ENCODE assay signal across 8 mouse cellular contexts in genomic region chr7:64741333-64742307, GRCm38 (mm10).
DNase-seq lines count a peak whose midpoint lies in the region; ATAC-seq lines count a peak whose summit lies in the region.

No protein-coding gene starts in this region.

- peak; percentile 53; the same call in 1 of the 2 replicates for ATAC-seq in intestine, embryonic 16.5 days
- peak; percentile 82 for ATAC-seq in midbrain, embryonic 11.5 days (ENCODE audit: low FRiP score)
- ATAC-seq in erythroblast, adult 5-6 weeks (replicated peaks; ENCODE audit: low FRiP score, poor library complexity, severe bottlenecking) = no peak

- H3K4me1 ChIP-seq in intestine, embryonic 16.5 days (ENCODE audit: control insufficient read depth, insufficient read depth, low read length) = no peaks in the 10 kb centered on the region
- H3K4me1 ChIP-seq in midbrain, embryonic 11.5 days (ENCODE audit: control insufficient read depth, insufficient read depth, low read length) = peaks cover 14% of the 10 kb centered on the region

- intact Hi-C loops in left cerebral cortex, postnatal 10 days (cut with DNase I) = loop anchor here (5.0 to 10.0 kb wide), 4 partner anchors 239 to 987 kb away; partner anchors contain the start of genes Apba2, Mcee and Mphosph10

- no peak overlapping the region for H3K4me2 ChIP-seq in intestine, embryonic 16.5 days (ENCODE audit: low read depth, low read length)
- H3K4me2 ChIP-seq in midbrain, embryonic 11.5 days = no peak overlapping the region

- H3K36me3 ChIP-seq in intestine, embryonic 16.5 days (ENCODE audit: control insufficient read depth, insufficient read depth, low read length) = no peaks in the 10 kb centered on the region
- H3K36me3 ChIP-seq in midbrain, embryonic 11.5 days (ENCODE audit: control insufficient read depth, insufficient read depth, low read length) = 0 out of 2 replicates have a peak, but pooled peaks cover 2% of the 10 kb centered on the region

- no peak overlapping the region for H3K27ac ChIP-seq in intestine, embryonic 16.5 days (ENCODE audit: low read length)
- H3K27ac ChIP-seq in midbrain, embryonic 11.5 days (ENCODE audit: low read depth, low read length) = no peak overlapping the region

- H3K27me3 ChIP-seq in intestine, embryonic 16.5 days (replicated peaks; ENCODE audit: control insufficient read depth, insufficient read depth, low read length) = no peaks in the 10 kb centered on the region
- H3K27me3 ChIP-seq in midbrain, embryonic 11.5 days (ENCODE audit: control insufficient read depth, insufficient read depth, low read length) = peaks cover 3% of the 10 kb centered on the region; the same call in 1 of the 2 replicates

- WGBS in intestine, embryonic 16.5 days = 36% methylated on average over 8 of the region's 8 CpGs
- WGBS in midbrain, embryonic 11.5 days = 31% methylated on average over 8 of the region's 8 CpGs

- peak; percentile 88 for DNase-seq in ZHBTc4 (ENCODE audit: low read depth, low spot score)
- peak; percentile 75 to 87 for DNase-seq in cerebellum, adult 18-20 months
- DNase-seq in forelimb bud, embryonic 11.5 days (ENCODE audit: low read depth, low spot score) = peak; percentile 87
- peak; percentile 88 to 91 for DNase-seq in left cerebral cortex, postnatal 10 days (ENCODE audit: extremely low spot score in 1 of 2, low spot score in 2 of 2)
- peak; percentile 99 for DNase-seq in midbrain, embryonic 11.5 days (ENCODE audit: low spot score, missing footprints)
- DNase-seq in skeletal muscle tissue, adult 2 months (ENCODE audit: low read depth, low spot score) = peak; percentile 13

- no peaks in the 10 kb centered on the region for H3K9me3 ChIP-seq in intestine, embryonic 16.5 days (ENCODE audit: control insufficient read depth, low read length)
- H3K9me3 ChIP-seq in midbrain, embryonic 11.5 days (ENCODE audit: control insufficient read depth, low read length) = no peaks in the 10 kb centered on the region

- H3K9ac ChIP-seq in intestine, embryonic 16.5 days (ENCODE audit: low read depth, low read length) = no peak overlapping the region
- no peak overlapping the region for H3K9ac ChIP-seq in midbrain, embryonic 11.5 days (ENCODE audit: low read length)

- H3K4me3 ChIP-seq in intestine, embryonic 16.5 days (ENCODE audit: low read length) = no peak overlapping the region
- H3K4me3 ChIP-seq in midbrain, embryonic 11.5 days (ENCODE audit: low read depth, low read length) = no peak overlapping the region

Comparison
In these comparisons a context has a peak if more than half of its experiments do, and no peak if none do; other contexts are left out.
1. DNase-seq: peak in every context shown above with its lines; median percentile 99 in midbrain, embryonic 11.5 days; 90 in left cerebral cortex, postnatal 10 days; 88 in ZHBTc4; 87 in forelimb bud, embryonic 11.5 days; 81 in cerebellum, adult 18-20 months; 13 in skeletal muscle tissue, adult 2 months.